Mouse (Mus musculus): ENCODE data around the gene Foxr1. TPM values are rescaled to one million over a fixed set of nuclear protein-coding genes. Genes with fewer than 3 reads are reported as not detected.

Foxr1 gene
- polyA plus RNA-seq, 1 experiment from 2014 or later = not detected

DNA sequence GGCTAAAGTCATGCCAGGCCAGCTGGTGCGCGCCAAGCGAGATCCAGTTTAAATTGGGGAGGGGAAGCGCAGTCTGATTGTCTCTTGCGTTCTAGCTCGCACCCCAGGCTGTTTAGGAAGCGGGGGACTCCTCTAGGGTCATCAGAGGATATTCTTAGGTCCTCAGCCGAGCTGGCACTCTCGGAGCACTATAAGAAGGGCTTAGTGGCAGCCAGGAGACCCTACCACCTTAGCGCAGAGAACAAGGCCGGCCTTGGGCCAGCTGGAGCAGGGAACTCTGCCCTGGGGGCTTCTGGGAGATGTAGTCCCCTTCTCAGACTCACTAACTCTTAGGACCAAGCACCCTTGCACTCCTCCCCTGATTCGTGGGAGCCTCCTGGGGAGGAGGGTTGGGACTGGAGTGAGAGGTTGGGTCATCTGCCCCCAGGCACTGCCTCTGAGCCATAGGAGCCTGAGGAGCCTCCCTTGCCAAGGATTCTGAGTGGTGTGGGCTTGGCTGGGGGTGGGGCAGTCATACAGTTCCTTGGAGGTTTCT lies 42.6 kb upstream of the Foxr1 start:
- peak overlapping the region; percentile 96 for H3K27ac ChIP-seq (replicated peaks)
- under 1% methylated on average over 12 of the region's 12 CpGs for WGBS
- H3K4me1 ChIP-seq = peaks cover 83% of the 10 kb centered on the region
- no peaks in the 10 kb centered on the region for H3K27me3 ChIP-seq (replicated peaks; ENCODE audit: low read depth, poor library complexity, severe bottlenecking)
- H3K36me3 ChIP-seq (replicated peaks) = 0 out of 2 replicates have a peak, but pooled peaks cover 7% of the 10 kb centered on the region
- DNase-seq (ENCODE audit: low spot score) = peak; percentile 81
- H3K4me3 ChIP-seq = peak overlapping the region; percentile 93
- H3K9me3 ChIP-seq = no peaks in the 10 kb centered on the region

DNA sequence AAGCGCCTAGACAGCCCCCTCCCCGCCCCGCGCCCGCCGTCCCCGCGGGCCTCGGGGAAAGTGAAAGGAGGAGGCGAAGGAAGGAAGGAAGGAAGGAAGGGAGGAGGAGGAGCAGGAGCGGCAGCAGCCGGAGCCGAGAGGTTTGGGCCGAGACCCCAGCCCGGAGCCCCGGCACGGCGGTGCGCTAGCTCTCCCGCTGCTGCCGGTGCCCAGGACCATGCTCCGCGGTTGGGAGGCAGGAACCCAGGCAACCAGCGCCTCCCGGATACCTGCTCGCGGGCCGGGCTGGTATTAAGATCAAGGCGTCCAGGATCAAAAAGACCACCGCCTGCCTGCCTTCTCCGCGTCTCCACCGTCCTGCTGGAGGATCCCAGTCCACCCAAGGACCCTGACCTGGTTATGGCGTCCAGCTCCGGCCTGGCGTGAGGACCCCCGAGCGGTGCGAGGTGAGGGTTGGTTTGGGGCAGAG lies 42.1 kb upstream of the Foxr1 start:
- no peaks in the 10 kb centered on the region for H3K27me3 ChIP-seq (replicated peaks; ENCODE audit: low read depth, poor library complexity, severe bottlenecking)
- peak overlapping the region; percentile 96 for H3K27ac ChIP-seq (replicated peaks)
- peaks cover 83% of the 10 kb centered on the region for H3K4me1 ChIP-seq
- peak; percentile 47 for DNase-seq (ENCODE audit: low spot score)
- H3K4me3 ChIP-seq = peak overlapping the region; percentile 93
- H3K9me3 ChIP-seq = no peaks in the 10 kb centered on the region
- 0 out of 2 replicates have a peak, but pooled peaks cover 7% of the 10 kb centered on the region for H3K36me3 ChIP-seq (replicated peaks)
- WGBS = under 1% methylated on average over 39 of the region's 39 CpGs

DNA sequence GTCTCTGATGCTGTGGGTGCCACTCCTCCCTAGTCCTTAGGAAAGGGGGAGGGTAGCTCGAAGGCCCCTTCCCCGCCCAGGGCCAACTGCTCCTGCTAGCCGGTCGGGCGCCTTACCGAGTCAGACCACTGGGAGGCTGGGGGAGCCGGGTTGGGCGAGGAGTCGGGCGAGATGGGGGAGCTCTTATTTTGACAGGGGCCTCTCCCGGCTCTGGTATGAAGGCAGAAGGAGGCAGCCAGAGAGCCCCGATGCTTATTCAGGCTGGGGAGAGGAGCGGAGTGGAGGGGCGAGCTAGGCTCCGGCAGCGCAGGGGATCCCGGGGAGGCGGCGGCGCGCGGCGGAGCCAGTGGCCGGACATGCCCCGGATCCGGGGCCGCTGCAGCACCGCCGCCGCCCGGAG lies 41.6 kb upstream of the Foxr1 start, which contains the start of gene Bcl9l:
TSS of gene Bcl9l (plus strand) at position 274 of the 400 bp plus-strand sequence.
- H3K36me3 ChIP-seq (replicated peaks) = 0 out of 2 replicates have a peak, but pooled peaks cover 7% of the 10 kb centered on the region
- peak; percentile 98 for DNase-seq (ENCODE audit: low spot score)
- peak within 1 kb of the TSS; percentile 93 for H3K4me3 ChIP-seq
- peaks cover 83% of the 10 kb centered on the region for H3K4me1 ChIP-seq
- under 1% methylated on average over 31 of the region's 31 CpGs for WGBS
- H3K9me3 ChIP-seq = no peaks in the 10 kb centered on the region
- H3K27ac ChIP-seq (replicated peaks) = peak within 1 kb of the TSS; percentile 96
- no peaks in the 10 kb centered on the region for H3K27me3 ChIP-seq (replicated peaks; ENCODE audit: low read depth, poor library complexity, severe bottlenecking)

DNA sequence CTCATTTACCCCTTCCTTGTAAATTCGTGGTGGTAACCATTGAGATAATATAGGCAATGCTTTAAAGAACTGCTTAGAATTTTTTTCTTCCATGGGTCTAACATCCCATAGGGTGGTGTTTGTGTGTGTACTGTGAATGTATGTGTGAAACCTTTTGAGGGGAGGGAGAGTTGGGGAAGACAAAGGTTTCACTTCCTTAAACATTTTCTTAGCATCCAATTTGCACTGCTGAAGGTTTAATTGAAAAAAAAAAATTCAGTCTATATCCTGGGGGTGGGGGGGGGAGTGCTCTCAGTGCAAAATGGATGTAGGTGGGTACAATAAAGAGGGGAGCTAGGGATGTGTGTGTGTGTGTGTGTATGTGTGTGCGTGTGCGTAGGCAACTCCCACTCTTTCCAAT lies 41.2 kb upstream of the Foxr1 start:
- Histone ChIP-seq H3K27me3 (replicated peaks; ENCODE audit: low read depth, poor library complexity, severe bottlenecking) (peaks cover 3% of the 10 kb centered on the region; the same call in 1 of the 2 replicates), H3K27ac (replicated peaks) (peak overlapping the region; percentile 96), H3K4me3 (peak overlapping the region; percentile 93), H3K36me3 (replicated peaks) (0 out of 2 replicates have a peak, but pooled peaks cover 7% of the 10 kb centered on the region), H3K9me3 (no peaks in the 10 kb centered on the region), H3K4me1 (peaks cover 83% of the 10 kb centered on the region)
- DNase-seq (ENCODE audit: low spot score) = no peak
- WGBS = 8% methylated on average over 3 of the region's 3 CpGs

DNA sequence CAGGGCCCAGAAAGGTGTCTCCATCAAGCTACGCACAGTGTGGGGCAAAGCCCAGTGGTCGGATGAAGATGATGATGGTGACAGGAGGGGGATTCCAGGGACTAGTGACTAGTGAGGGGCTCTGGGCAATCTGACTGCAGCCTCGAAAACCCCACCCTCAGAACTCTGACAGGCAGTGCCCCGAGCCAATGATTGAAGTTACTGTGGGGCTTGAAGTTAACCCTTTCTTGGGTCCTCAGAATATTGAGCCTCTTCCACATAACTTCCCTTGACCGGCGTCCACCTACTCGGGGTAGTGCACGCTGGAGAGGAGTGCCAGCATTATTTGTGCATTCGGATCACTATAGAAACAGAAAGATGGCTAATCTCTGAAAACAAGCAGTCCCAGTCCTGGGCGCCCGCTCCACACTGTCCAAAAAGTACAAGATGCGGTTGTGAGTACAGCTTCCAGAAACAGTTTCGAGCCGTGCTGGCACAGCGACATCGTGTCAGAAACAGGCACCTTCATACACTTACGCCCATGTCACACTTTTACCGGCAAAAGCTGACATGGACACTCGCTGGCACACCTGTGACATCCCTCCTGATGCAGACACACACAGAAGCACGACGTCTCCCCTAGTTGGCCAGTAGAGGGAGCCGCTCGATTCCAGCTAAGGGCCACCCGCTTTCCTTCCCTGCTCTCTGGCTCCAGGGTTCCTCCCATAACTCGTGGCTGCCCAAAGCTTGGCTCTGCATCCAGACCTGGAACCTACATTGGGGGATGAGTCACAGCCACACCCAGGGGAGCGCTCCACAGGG lies 38.9 kb upstream of the Foxr1 start:
- Histone ChIP-seq H3K4me1 (peaks cover 61% of the 10 kb centered on the region), H3K27ac (replicated peaks) (peak overlapping the region; percentile 96), H3K4me3 (peak overlapping the region; percentile 74), H3K9me3 (no peaks in the 10 kb centered on the region), H3K27me3 (replicated peaks; ENCODE audit: low read depth, poor library complexity, severe bottlenecking) (peaks cover 11% of the 10 kb centered on the region), H3K36me3 (replicated peaks) (no peaks in the 10 kb centered on the region)
- under 1% methylated on average over 26 of the region's 26 CpGs for WGBS
- peak; percentile 87 for DNase-seq (ENCODE audit: low spot score)

DNA sequence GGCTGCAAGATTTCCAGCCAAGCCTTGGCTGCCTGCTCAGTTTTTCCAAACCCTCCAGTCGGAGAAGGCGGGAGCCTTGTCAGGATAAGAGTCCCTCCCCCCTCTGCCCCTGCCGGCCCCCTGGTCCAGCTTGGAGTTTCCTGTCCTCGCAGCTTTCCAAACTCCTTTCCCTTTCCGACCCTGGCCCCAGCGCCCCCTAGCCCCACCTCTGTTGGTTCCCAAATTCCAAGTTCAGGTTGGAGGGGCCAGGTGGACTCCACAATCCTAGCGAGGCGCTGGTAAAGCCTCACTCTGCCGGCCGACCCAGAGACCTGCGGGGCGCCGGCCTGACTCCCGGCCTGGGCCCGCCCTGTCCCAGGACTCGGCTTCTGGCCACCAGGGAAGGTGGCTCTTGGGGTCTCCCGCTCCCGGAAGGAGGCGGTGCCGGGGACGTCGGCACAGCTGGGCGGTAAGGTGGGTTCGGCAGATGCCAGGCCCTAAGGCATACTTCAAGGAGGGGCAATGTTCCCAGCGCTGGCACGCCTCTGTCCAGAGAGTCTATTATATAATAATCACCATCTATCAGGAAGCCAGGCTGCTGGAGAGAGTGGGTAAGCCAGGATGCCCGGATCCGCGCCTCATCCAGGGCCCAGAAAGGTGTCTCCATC lies 38.1 kb upstream of the Foxr1 start:
- Histone ChIP-seq H3K27ac (replicated peaks) (peak overlapping the region; percentile 96), H3K9me3 (no peaks in the 10 kb centered on the region), H3K4me3 (peak overlapping the region; percentile 74), H3K4me1 (peaks cover 53% of the 10 kb centered on the region), H3K27me3 (replicated peaks; ENCODE audit: low read depth, poor library complexity, severe bottlenecking) (peaks cover 11% of the 10 kb centered on the region), H3K36me3 (replicated peaks) (no peaks in the 10 kb centered on the region)
- whole genome bisulfite sequencing = under 1% methylated on average over 29 of the region's 29 CpGs
- DNase-seq (ENCODE audit: low spot score) = peak; percentile 95

DNA sequence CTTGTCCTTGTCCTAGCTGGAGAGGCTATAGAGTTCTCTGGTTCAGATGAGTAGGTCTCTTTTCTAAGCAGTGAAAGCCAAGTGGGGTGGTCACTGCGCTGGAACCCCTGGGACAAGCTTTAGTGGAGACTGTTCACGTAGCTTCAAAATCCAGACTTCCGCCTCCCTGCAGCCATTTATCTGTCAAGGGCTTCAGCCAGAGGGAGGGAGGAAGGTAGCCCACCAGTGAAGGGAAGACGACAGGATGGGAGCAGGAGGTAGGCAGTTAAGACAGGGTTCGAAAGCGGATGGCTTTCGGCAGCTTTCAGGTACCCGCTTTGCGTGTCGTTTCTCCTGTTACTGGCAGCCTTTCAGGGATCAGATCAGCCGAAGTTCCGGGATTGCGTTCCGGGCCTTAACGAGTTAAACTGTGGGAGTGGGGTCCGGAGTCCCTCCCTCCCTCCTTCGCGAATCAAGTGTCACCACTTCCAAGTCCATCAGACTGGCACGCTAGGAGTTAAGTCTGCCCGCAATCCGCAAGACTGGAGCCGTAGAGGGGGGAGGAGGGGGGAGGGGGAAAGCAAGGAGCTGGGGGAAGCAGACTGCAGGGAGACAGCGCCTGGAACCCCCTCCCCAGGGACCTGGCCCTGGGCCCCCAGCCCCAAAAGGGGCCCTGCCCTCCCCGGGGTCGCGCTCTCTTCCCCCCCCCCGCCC lies 37.4 kb upstream of the Foxr1 start:
- WGBS = under 1% methylated on average over 24 of the region's 27 CpGs

DNA sequence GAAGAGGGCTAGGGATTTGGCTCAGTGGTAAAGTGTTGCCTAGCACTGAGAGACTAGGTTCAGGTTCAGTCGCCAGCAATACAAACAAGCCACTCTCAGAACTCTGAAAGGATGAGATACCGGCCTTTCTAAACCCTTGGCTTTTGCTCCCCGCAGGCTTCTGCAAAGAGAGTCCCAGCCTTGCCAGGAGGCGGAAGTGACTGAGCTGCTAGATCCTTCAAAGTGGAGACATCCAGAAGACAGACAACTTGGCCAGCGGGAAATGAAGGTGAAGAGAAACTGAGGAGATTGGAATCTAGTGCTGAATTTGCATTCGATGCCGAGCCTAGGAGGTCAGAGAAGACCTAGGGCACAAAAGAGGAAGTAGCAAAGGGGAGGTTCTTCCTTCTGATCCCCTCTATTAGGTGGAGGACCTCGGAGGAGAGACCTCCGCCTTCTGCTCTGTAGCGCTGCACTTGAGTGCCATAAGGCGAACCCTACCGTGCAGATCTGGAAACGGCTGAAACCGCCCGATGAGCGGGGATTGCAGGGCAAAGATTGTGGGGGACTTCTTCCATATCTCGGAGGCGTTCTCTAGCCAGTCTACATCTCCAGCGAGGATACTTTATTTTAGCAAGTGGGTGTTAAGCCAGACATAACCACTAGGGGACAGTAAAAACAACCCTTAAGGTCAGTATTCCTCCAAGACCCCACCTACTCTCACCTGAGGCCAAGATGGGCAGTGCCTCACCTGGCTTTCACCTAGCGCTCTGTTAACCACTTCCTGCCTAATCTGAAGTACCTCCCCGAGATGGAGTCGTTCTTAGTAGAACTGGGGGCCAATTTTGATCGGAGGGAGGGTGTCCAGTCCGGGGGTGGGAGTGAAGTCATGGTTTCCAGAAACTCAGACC lies 36.6 kb upstream of the Foxr1 start:
- DNase-seq (ENCODE audit: low spot score) = peak; percentile 50
- Histone ChIP-seq H3K27me3 (replicated peaks; ENCODE audit: low read depth, poor library complexity, severe bottlenecking) (peaks cover 11% of the 10 kb centered on the region), H3K4me1 (peaks cover 44% of the 10 kb centered on the region), H3K4me3 (peak overlapping the region; percentile 74), H3K27ac (replicated peaks) (peak overlapping the region; percentile 96), H3K36me3 (replicated peaks) (no peaks in the 10 kb centered on the region), H3K9me3 (no peaks in the 10 kb centered on the region)
- 4% methylated on average over 24 of the region's 24 CpGs for WGBS

More for the DNA sequence above, 37.4 kb upstream of the Foxr1 start:
- H3K4me3 ChIP-seq = peak overlapping the region; percentile 74
- H3K27me3 ChIP-seq (replicated peaks; ENCODE audit: low read depth, poor library complexity, severe bottlenecking) = peaks cover 11% of the 10 kb centered on the region
- H3K27ac ChIP-seq (replicated peaks) = peak overlapping the region; percentile 96
- H3K4me1 ChIP-seq = peaks cover 46% of the 10 kb centered on the region
- DNase-seq (ENCODE audit: low spot score) = peak; percentile 95
- H3K36me3 ChIP-seq (replicated peaks) = no peaks in the 10 kb centered on the region
- no peaks in the 10 kb centered on the region for H3K9me3 ChIP-seq

DNA sequence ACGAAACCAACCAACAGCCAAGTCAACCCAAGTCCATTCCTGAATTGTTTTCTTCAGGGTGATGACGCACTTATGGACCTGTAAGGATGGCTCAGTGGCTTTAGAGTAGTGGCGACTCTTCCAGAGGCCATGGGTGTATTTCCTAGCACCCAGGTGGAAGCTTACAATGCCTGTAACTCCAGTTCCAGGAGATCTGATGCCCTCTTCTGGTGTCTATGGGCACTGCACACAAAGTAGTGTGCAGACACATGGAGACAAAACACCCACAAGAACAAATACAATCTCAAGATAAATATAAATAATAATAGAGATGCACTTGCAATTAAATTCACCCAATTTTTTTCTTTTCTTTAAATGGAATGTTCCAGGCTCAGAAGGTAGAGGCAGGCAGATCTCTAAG lies 35.0 kb upstream of the Foxr1 start:
- Histone ChIP-seq H3K4me3 (no peak overlapping the region), H3K9me3 (no peaks in the 10 kb centered on the region), H3K4me1 (peaks cover 32% of the 10 kb centered on the region), H3K36me3 (replicated peaks) (no peaks in the 10 kb centered on the region), H3K27me3 (replicated peaks; ENCODE audit: low read depth, poor library complexity, severe bottlenecking) (peaks cover 11% of the 10 kb centered on the region), H3K27ac (replicated peaks) (no peak overlapping the region)
- WGBS = 94% methylated on average over 3 of the region's 3 CpGs
- DNase-seq (ENCODE audit: low spot score) = no peak

DNA sequence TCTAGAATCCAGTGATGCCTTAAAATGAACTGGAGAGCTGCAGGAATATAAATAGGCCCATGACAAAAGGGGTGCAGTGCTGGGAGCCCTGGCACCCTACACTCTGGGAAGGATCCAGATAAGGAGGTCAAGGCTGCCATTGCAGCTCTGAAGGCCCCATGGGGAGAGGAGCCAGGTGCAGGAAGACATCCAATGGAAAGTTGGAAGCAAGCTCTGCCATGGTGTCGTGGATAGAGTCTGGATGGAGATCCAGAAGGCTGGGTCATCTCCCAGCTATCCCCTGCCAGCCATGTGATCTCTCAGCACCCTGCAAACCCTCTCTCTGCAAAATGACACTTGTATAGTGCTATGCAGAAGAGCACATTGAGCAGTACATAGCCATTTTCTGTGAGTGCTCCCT lies 33.4 kb upstream of the Foxr1 start:
- Histone ChIP-seq H3K4me1 (peaks cover 21% of the 10 kb centered on the region), H3K27me3 (replicated peaks; ENCODE audit: low read depth, poor library complexity, severe bottlenecking) (peaks cover 11% of the 10 kb centered on the region), H3K9me3 (no peaks in the 10 kb centered on the region), H3K36me3 (replicated peaks) (no peaks in the 10 kb centered on the region), H3K4me3 (no peak overlapping the region), H3K27ac (replicated peaks) (no peak overlapping the region)
- DNase-seq (ENCODE audit: low spot score) = no peak
- 59% methylated on average over 1 of the region's 1 CpGs for WGBS

DNA sequence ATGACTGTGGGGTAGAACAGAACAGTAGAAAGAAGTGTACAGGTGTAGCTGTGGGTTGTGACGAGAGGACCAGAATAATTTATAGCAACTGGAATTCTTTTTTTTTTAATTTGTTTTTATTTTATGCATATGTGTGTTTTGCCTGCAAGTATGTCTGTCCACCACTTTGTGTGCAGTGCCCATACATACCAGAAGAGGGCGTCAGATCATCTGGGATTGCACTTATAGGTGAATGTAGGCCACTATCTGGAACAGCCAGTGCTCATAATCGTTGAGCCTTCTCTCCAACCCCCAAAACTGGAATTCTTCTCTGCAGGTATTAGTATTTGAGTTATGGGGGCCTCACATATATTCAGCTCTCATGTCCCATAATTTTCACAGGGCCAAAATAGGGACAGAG lies 32.2 kb upstream of the Foxr1 start:
- H3K4me1 ChIP-seq = peaks cover 18% of the 10 kb centered on the region
- no peak for DNase-seq (ENCODE audit: low spot score)
- H3K27me3 ChIP-seq (replicated peaks; ENCODE audit: low read depth, poor library complexity, severe bottlenecking) = peaks cover 11% of the 10 kb centered on the region
- WGBS = 68% methylated on average over 3 of the region's 3 CpGs
- no peak overlapping the region for H3K27ac ChIP-seq (replicated peaks)
- H3K4me3 ChIP-seq = no peak overlapping the region
- H3K9me3 ChIP-seq = no peaks in the 10 kb centered on the region
- H3K36me3 ChIP-seq (replicated peaks) = no peaks in the 10 kb centered on the region
